Mouse (Mus musculus): ENCODE data around the gene Ano2. TPM values are rescaled to one million over a fixed set of nuclear protein-coding genes. Genes with fewer than 3 reads are reported as not detected.

The Ano2 gene
- polyA plus RNA-seq, 1 experiment, result 0.07 TPM

GRCm38 (mm10) chr6:125975788-125976465 lies 285.7 kb downstream of the Ano2 start:
- no peak for DNase-seq
- H3K4me3 ChIP-seq (ENCODE audit: control insufficient read depth, insufficient read depth, low read length), result no peak overlapping the region
- WGBS, result 8% methylated on average over 15 of the region's 15 CpGs
- no peaks in the 10 kb centered on the region for H3K36me3 ChIP-seq (ENCODE audit: control insufficient read depth, insufficient read depth, low read length)
- no peak overlapping the region for H3K27ac ChIP-seq (ENCODE audit: control insufficient read depth, insufficient read depth, low read length)
- H3K27me3 ChIP-seq (ENCODE audit: control insufficient read depth, insufficient read depth, low read length), result no peaks in the 10 kb centered on the region
- no peaks in the 10 kb centered on the region for H3K4me1 ChIP-seq (replicated peaks; ENCODE audit: control insufficient read depth, insufficient read depth, low read length)
- TF ChIP-seq POLR2A (IDR thresholded peaks at IDR 0.05; ENCODE audit: control insufficient read depth, extremely low read depth, insufficient read depth, low read length, poor library complexity) (no peak), CTCF (IDR thresholded peaks at IDR 0.05; ENCODE audit: borderline replicate concordance, control insufficient read depth, extremely low read depth, insufficient read depth, low read length, poor library complexity) (no peak)

GRCm38 (mm10) chr6:125979601-125980000 lies 289.4 kb downstream of the Ano2 start:
- TF ChIP-seq CTCF (IDR thresholded peaks at IDR 0.05; ENCODE audit: borderline replicate concordance, control insufficient read depth, extremely low read depth, insufficient read depth, low read length, poor library complexity) (no peak), POLR2A (IDR thresholded peaks at IDR 0.05; ENCODE audit: control insufficient read depth, extremely low read depth, insufficient read depth, low read length, poor library complexity) (no peak)
- no peak for DNase-seq
- H3K27ac ChIP-seq (ENCODE audit: control insufficient read depth, insufficient read depth, low read length), result no peak overlapping the region
- no peaks in the 10 kb centered on the region for H3K27me3 ChIP-seq (ENCODE audit: control insufficient read depth, insufficient read depth, low read length)
- H3K4me3 ChIP-seq (ENCODE audit: control insufficient read depth, insufficient read depth, low read length), result no peak overlapping the region
- WGBS, result 99% methylated on average over 5 of the region's 5 CpGs
- no peaks in the 10 kb centered on the region for H3K4me1 ChIP-seq (replicated peaks; ENCODE audit: control insufficient read depth, insufficient read depth, low read length)
- no peaks in the 10 kb centered on the region for H3K36me3 ChIP-seq (ENCODE audit: control insufficient read depth, insufficient read depth, low read length)

- H3K36me3 ChIP-seq (ENCODE audit: control insufficient read depth, insufficient read depth, low read length), result no peaks in the 10 kb centered on the region
- no peak overlapping the region for H3K27ac ChIP-seq (ENCODE audit: control insufficient read depth, insufficient read depth, low read length)
- no peak for DNase-seq
- no peak for TF ChIP-seq CTCF (IDR thresholded peaks at IDR 0.05; ENCODE audit: borderline replicate concordance, control insufficient read depth, extremely low read depth, insufficient read depth, low read length, poor library complexity)
- H3K27me3 ChIP-seq (ENCODE audit: control insufficient read depth, insufficient read depth, low read length), result no peaks in the 10 kb centered on the region
- H3K4me1 ChIP-seq (replicated peaks; ENCODE audit: control insufficient read depth, insufficient read depth, low read length), result no peaks in the 10 kb centered on the region
- 86% methylated on average over 4 of the region's 4 CpGs for WGBS
- H3K4me3 ChIP-seq (ENCODE audit: control insufficient read depth, insufficient read depth, low read length), result no peak overlapping the region
Measured at GRCm38 (mm10) chr6:125984050-125984449, 293.8 kb downstream of the Ano2 start.

GRCm38 (mm10) chr6:125992731-125993130 lies 302.5 kb downstream of the Ano2 start:
- WGBS, result 32% methylated on average over 6 of the region's 6 CpGs
- DNase-seq, result no peak
- Histone ChIP-seq H3K27me3 (ENCODE audit: control insufficient read depth, insufficient read depth, low read length) (no peaks in the 10 kb centered on the region), H3K4me1 (replicated peaks; ENCODE audit: control insufficient read depth, insufficient read depth, low read length) (no peaks in the 10 kb centered on the region), H3K36me3 (ENCODE audit: control insufficient read depth, insufficient read depth, low read length) (no peaks in the 10 kb centered on the region), H3K27ac (ENCODE audit: control insufficient read depth, insufficient read depth, low read length) (no peak overlapping the region), H3K4me3 (ENCODE audit: control insufficient read depth, insufficient read depth, low read length) (no peak overlapping the region)
- TF ChIP-seq POLR2A (IDR thresholded peaks at IDR 0.05; ENCODE audit: control insufficient read depth, extremely low read depth, insufficient read depth, low read length, poor library complexity) (no peak), CTCF (IDR thresholded peaks at IDR 0.05; ENCODE audit: borderline replicate concordance, control insufficient read depth, extremely low read depth, insufficient read depth, low read length, poor library complexity) (no peak)

GRCm38 (mm10) chr6:126001797-126002196 lies 311.6 kb downstream of the Ano2 start:
- H3K4me3 ChIP-seq (ENCODE audit: control insufficient read depth, insufficient read depth, low read length), result no peak overlapping the region
- no peaks in the 10 kb centered on the region for H3K4me1 ChIP-seq (replicated peaks; ENCODE audit: control insufficient read depth, insufficient read depth, low read length)
- no peaks in the 10 kb centered on the region for H3K27me3 ChIP-seq (ENCODE audit: control insufficient read depth, insufficient read depth, low read length)
- WGBS, result 58% methylated on average over 2 of the region's 2 CpGs
- no peak for TF ChIP-seq POLR2A (IDR thresholded peaks at IDR 0.05; ENCODE audit: control insufficient read depth, extremely low read depth, insufficient read depth, low read length, poor library complexity)
- TF ChIP-seq CTCF (IDR thresholded peaks at IDR 0.05; ENCODE audit: borderline replicate concordance, control insufficient read depth, extremely low read depth, insufficient read depth, low read length, poor library complexity), result no peak
- no peak for DNase-seq
- no peaks in the 10 kb centered on the region for H3K36me3 ChIP-seq (ENCODE audit: control insufficient read depth, insufficient read depth, low read length)
- H3K27ac ChIP-seq (ENCODE audit: control insufficient read depth, insufficient read depth, low read length), result no peak overlapping the region

GRCm38 (mm10) chr6:126003002-126003742 lies 313.0 kb downstream of the Ano2 start:
- no peaks in the 10 kb centered on the region for H3K27me3 ChIP-seq (ENCODE audit: control insufficient read depth, insufficient read depth, low read length)
- H3K27ac ChIP-seq (ENCODE audit: control insufficient read depth, insufficient read depth, low read length), result no peak overlapping the region
- no peak overlapping the region for H3K4me3 ChIP-seq (ENCODE audit: control insufficient read depth, insufficient read depth, low read length)
- DNase-seq, result no peak
- no peak for TF ChIP-seq CTCF (IDR thresholded peaks at IDR 0.05; ENCODE audit: borderline replicate concordance, control insufficient read depth, extremely low read depth, insufficient read depth, low read length, poor library complexity)
- no peak for TF ChIP-seq POLR2A (IDR thresholded peaks at IDR 0.05; ENCODE audit: control insufficient read depth, extremely low read depth, insufficient read depth, low read length, poor library complexity)
- H3K36me3 ChIP-seq (ENCODE audit: control insufficient read depth, insufficient read depth, low read length), result no peaks in the 10 kb centered on the region
- 84% methylated on average over 4 of the region's 4 CpGs for WGBS
- H3K4me1 ChIP-seq (replicated peaks; ENCODE audit: control insufficient read depth, insufficient read depth, low read length), result no peaks in the 10 kb centered on the region

All from thymus, adult 2 months (tissue).